Mouse (Mus musculus) adrenal gland, postnatal 14 days (tissue): Measurements from ENCODE around the gene Olfr1248. TPM values are rescaled to one million over a fixed set of nuclear protein-coding genes. Genes with fewer than 3 reads are reported as not detected.
"Not testable (repeated sequence)": the region's sequence is repeated elsewhere in the genome, so short reads cannot be mapped to it uniquely, and the experiment has no call there.

Experiments
- DNase-seq: peaks from one replicate; pipeline ENCODE4 v3.0.0; 2021; ENCODE audit warnings: mixed read lengths
- long read RNA-seq, 2 experiments: library from polyadenylated mRNA; stranded (forward); transcript quantifications; one replicate each; pipeline ENCODE4 v2.0.0; 2021
- total RNA-seq: library from RNA; stranded (reverse); gene quantifications from 2 replicates; pipeline ENCODE4 v1.2.3, GENCODE M21; 2021

The Olfr1248 gene
- not detected in 2 replicates for total RNA-seq
- long read RNA-seq, experiment 1, result 0 reads
- long read RNA-seq, experiment 2, result 0 reads

GRCm38 (mm10) chr2:89618145-89618544 is at the start of gene Olfr1248:
TSS of gene Olfr1248 (minus strand) at chr2:89618245.
- DNase-seq, result not testable (repeated sequence)

DNA sequence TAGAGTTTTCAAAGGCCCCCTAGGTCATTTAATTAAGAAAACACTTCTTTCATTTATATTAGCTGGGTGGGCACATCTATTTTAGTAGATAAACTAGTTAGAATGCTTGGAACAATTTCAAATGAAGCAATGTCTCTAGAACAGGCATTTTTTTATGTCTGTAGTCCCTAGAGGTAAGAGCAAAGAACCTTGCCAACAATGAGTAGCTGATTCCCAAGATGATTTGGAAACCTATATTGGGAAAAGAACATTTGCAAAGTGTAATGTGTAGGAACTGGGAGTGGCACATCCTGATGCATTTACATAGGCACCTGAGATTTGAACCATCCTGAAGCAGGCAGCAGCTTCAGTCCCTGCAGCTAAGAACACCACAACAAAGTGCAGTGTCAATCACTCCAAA is 43.3 kb upstream of the Olfr1248 start, which contains the start of gene Olfr1250:
Gene Olfr1250 (minus strand): TSS at position 101 of the 400 bp plus-strand sequence.
- no peak for DNase-seq

DNA sequence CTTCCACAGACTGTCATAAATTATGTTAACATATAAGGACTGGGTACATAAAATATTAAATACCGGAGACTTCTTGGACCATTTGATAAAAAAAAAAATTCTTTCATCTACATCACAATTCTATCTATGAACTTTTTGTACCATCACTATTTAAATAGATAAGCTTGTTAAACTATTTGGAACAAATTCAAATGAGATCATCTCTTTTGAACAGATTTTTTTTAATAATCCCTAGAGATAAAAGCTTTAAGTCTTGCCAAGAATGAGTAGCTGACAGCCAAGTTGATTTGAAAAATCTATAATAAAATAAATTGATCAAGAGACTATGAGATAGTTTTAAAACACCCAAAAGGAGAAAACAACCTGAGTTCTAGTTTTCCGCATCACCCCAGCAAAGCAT is 16.8 kb upstream of the Olfr1248 start, which contains the start of gene Olfr1249:
Gene Olfr1249 (minus strand): TSS at position 101 of the 400 bp plus-strand sequence.
- no peak for DNase-seq

DNA sequence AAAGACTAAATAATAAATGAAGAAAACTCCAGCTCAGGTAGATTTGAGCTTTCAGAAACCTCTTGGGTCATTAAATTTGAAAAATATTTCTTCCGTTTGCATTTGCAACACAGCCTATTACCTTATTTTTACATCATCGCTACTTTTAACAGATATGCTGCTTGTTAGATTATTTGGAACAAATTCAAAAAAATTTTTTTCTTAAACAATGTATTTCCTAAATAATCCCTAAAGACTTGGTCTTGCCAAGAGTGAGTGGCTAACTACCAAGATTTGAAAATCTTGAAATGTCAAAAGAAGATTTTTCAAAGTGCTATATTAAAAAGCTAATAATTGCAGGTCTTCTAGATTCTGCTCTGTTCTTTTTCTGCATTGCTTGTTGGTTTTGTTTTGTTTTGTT is 4.0 kb downstream of the Olfr1248 start, which contains the start of gene Olfr1247:
Gene Olfr1247 (minus strand): TSS at position 101 of the 400 bp plus-strand sequence.
- DNase-seq, result no peak

GRCm38 (mm10) chr2:89593057-89593456 is 25.0 kb downstream of the Olfr1248 start, which contains the start of gene Olfr1246:
TSS of gene Olfr1246 (minus strand) at chr2:89593157.
- no peak for DNase-seq

DNA sequence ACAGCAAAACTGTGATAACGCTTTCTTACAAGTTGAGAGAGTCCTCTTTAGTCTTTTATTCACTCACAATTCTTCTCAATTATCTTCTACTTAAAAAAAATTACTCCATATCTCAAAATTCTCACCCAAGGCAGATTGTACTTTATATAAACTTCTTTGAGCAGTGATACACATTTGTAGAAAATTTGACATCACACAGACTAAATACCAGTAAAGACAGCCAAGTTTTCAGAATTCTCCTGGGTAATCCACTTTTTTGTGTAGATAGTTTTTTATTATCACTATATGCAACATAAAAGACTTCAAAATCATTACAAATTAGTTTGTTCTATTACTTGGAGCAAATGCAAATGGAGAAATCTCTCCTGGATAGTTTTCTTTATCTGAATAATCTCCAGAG is 39.7 kb downstream of the Olfr1248 start, which contains the start of gene Olfr1245:
Gene Olfr1245 (minus strand): TSS at position 101 of the 400 bp plus-strand sequence.
- DNase-seq, result no peak

Other genes with a start within 250 kb of the Olfr1248 start
- not detected in 2 replicates for gene Olfr1238, start 208.6 kb downstream of the Olfr1248 start, total RNA-seq
- not detected in 2 replicates for gene Olfr1239, start 197.8 kb downstream of the Olfr1248 start, total RNA-seq
- not detected in 2 replicates for gene Olfr1240, start 175.2 kb downstream of the Olfr1248 start, total RNA-seq
- gene Olfr1241, start 131.1 kb downstream of the Olfr1248 start, total RNA-seq, result not detected in 2 replicates
- not detected in 2 replicates for gene Olfr1242, start 119.9 kb downstream of the Olfr1248 start, total RNA-seq
- gene Olfr1243, start 86.8 kb downstream of the Olfr1248 start, total RNA-seq, result not detected in 2 replicates
- not detected in 2 replicates for gene Olfr1245, start 39.8 kb downstream of the Olfr1248 start, total RNA-seq
- not detected in 2 replicates for gene Olfr1246, start 25.1 kb downstream of the Olfr1248 start, total RNA-seq
- not detected in 2 replicates for gene Olfr1247, start 4.1 kb downstream of the Olfr1248 start, total RNA-seq
- not detected in 2 replicates for gene Olfr1249, start 16.7 kb upstream of the Olfr1248 start, total RNA-seq
- not detected in 2 replicates for gene Olfr1250, start 43.2 kb upstream of the Olfr1248 start, total RNA-seq
- not detected in 2 replicates for gene Olfr1251, start 53.7 kb upstream of the Olfr1248 start, total RNA-seq
- not detected in 2 replicates for gene Olfr1252, start 106.8 kb upstream of the Olfr1248 start, total RNA-seq
- not detected in 2 replicates for gene Olfr1253, start 138.8 kb upstream of the Olfr1248 start, total RNA-seq
- not detected in 2 replicates for gene Olfr1254, start 175.4 kb upstream of the Olfr1248 start, total RNA-seq
- not detected in 2 replicates for gene Olfr1255, start 193.8 kb upstream of the Olfr1248 start, total RNA-seq
- gene Olfr1256, start 223.3 kb upstream of the Olfr1248 start, total RNA-seq, result not detected in 2 replicates
- gene Olfr48, start 230.0 kb upstream of the Olfr1248 start, total RNA-seq, result not detected in 2 replicates